Mouse (Mus musculus) limb, embryonic 10.5 days (tissue): ENCODE data around the gene Nr6a1. TPM values are rescaled to one million over a fixed set of nuclear protein-coding genes. Genes with fewer than 3 reads are reported as not detected.

Source experiments
- DNase-seq: peaks from one replicate; pipeline ENCODE4 v3.0.0-alpha.2; 2017; ENCODE audit warnings: low spot score
- H3K27ac ChIP-seq: fragments of 300-500 bp; sonication (generic); 2 replicates; pipeline ENCODE4 v1.5.1; 2016; ENCODE audit warnings: mild to moderate bottlenecking
- H3K27me3 ChIP-seq: fragments of 300-500 bp; sonication (generic); 2 replicates; pipeline ENCODE4 v1.6.1; 2016; ENCODE audit warnings: low read depth, mild to moderate bottlenecking; ENCODE audit not compliant: poor library complexity, severe bottlenecking
- H3K36me3 ChIP-seq: fragments of 300-500 bp; sonication (generic); 2 replicates; pipeline ENCODE4 v1.6.1; 2016; ENCODE audit warnings: mild to moderate bottlenecking, moderate library complexity
- H3K4me1 ChIP-seq: fragments of 300-500 bp; sonication (generic); 2 replicates; pipeline ENCODE4 v1.6.1; 2016
- H3K4me3 ChIP-seq: fragments of 300-500 bp; sonication (generic); 2 replicates; pipeline ENCODE4 v1.5.1; 2016; ENCODE audit warnings: mild to moderate bottlenecking, moderate library complexity
- H3K9me3 ChIP-seq: fragments of 300-500 bp; sonication (generic); replicated peaks from 2 replicates; pipeline ENCODE4 v1.6.1; 2016; ENCODE audit warnings: mild to moderate bottlenecking
- WGBS: fragments of 180-500 bp; shearing (Covaris S2); methylation state at CpG from one replicate; pipeline ENCODE4 v1.1.7; 2016; 5-methylcytosine and 5-hydroxymethylcytosine counted together
- polyA plus RNA-seq: library from polyadenylated mRNA; unstranded; fragments of >200 nt; fragmentation: Nextera tagmentation; extraction: Ambion mirVana; gene quantifications from 2 replicates; pipeline ENCODE4 v1.2.1, GENCODE M21; 2016

Nr6a1 gene
- polyA plus RNA-seq, 1 experiment from 2014 or later: 1.9 TPM

- H3K27me3 ChIP-seq: no peaks in the 10 kb centered on the region
- no peaks in the 10 kb centered on the region for H3K36me3 ChIP-seq
- 90% methylated on average over 7 of the region's 7 CpGs for whole genome bisulfite sequencing
- no peak overlapping the region for H3K27ac ChIP-seq
- no peak for DNase-seq
- no peaks in the 10 kb centered on the region for H3K9me3 ChIP-seq
- H3K4me3 ChIP-seq: no peak overlapping the region
- peaks cover 9% of the 10 kb centered on the region; the same call in 1 of the 2 replicates for H3K4me1 ChIP-seq
Observed at GRCm38 (mm10) chr2:38950281-38950719, 22.8 kb upstream of the Nr6a1 start.

- Histone ChIP-seq H3K4me1 (peaks cover 6% of the 10 kb centered on the region; the same call in 1 of the 2 replicates), H3K36me3 (no peaks in the 10 kb centered on the region), H3K9me3 (no peaks in the 10 kb centered on the region), H3K27me3 (no peaks in the 10 kb centered on the region), H3K27ac (0 out of 2 replicates have a peak overlapping the region, but pooled peaks have one; percentile 44), H3K4me3 (no peak overlapping the region)
- no peak for DNase-seq
- 72% methylated on average over 7 of the region's 7 CpGs for WGBS
Observed at GRCm38 (mm10) chr2:38947566-38947965, 20.1 kb upstream of the Nr6a1 start.

- Histone ChIP-seq H3K36me3 (no peaks in the 10 kb centered on the region), H3K9me3 (no peaks in the 10 kb centered on the region), H3K27ac (no peak overlapping the region), H3K4me3 (no peak overlapping the region), H3K4me1 (peaks cover 6% of the 10 kb centered on the region; the same call in 1 of the 2 replicates), H3K27me3 (no peaks in the 10 kb centered on the region)
- no peak for DNase-seq
- 73% methylated on average over 3 of the region's 3 CpGs for WGBS
Observed at GRCm38 (mm10) chr2:38944460-38945161, 17.1 kb upstream of the Nr6a1 start.

- WGBS: 50% methylated on average over 2 of the region's 2 CpGs
- Histone ChIP-seq H3K27me3 (no peaks in the 10 kb centered on the region), H3K27ac (no peak overlapping the region), H3K36me3 (no peaks in the 10 kb centered on the region), H3K9me3 (no peaks in the 10 kb centered on the region), H3K4me1 (peaks cover 6% of the 10 kb centered on the region; the same call in 1 of the 2 replicates), H3K4me3 (no peak overlapping the region)
- DNase-seq: no peak
Observed at GRCm38 (mm10) chr2:38943977-38944376, 16.5 kb upstream of the Nr6a1 start.

- DNase-seq: no peak
- peaks cover 6% of the 10 kb centered on the region; the same call in 1 of the 2 replicates for H3K4me1 ChIP-seq
- no peaks in the 10 kb centered on the region for H3K27me3 ChIP-seq
- no peaks in the 10 kb centered on the region for H3K36me3 ChIP-seq
- no peak overlapping the region for H3K4me3 ChIP-seq
- H3K9me3 ChIP-seq: no peaks in the 10 kb centered on the region
- 92% methylated on average over 5 of the region's 5 CpGs for WGBS
- H3K27ac ChIP-seq: no peak overlapping the region
Observed at GRCm38 (mm10) chr2:38943161-38943560, 15.7 kb upstream of the Nr6a1 start.

GRCm38 (mm10) chr2:38941898-38942297, 14.4 kb upstream of the Nr6a1 start:
- H3K36me3 ChIP-seq: no peaks in the 10 kb centered on the region
- 86% methylated on average over 2 of the region's 2 CpGs for WGBS
- no peak overlapping the region for H3K4me3 ChIP-seq
- H3K9me3 ChIP-seq: no peaks in the 10 kb centered on the region
- no peaks in the 10 kb centered on the region for H3K27me3 ChIP-seq
- H3K4me1 ChIP-seq: no peaks in the 10 kb centered on the region
- H3K27ac ChIP-seq: no peak overlapping the region
- no peak for DNase-seq

- WGBS: 89% methylated on average over 14 of the region's 14 CpGs
- Histone ChIP-seq H3K9me3 (no peaks in the 10 kb centered on the region), H3K4me3 (no peak overlapping the region), H3K36me3 (no peaks in the 10 kb centered on the region), H3K27me3 (no peaks in the 10 kb centered on the region), H3K4me1 (no peaks in the 10 kb centered on the region), H3K27ac (no peak overlapping the region)
- no peak for DNase-seq
Observed at GRCm38 (mm10) chr2:38941426-38941825, 13.9 kb upstream of the Nr6a1 start.

GRCm38 (mm10) chr2:38939047-38939446, 11.6 kb upstream of the Nr6a1 start:
- H3K27me3 ChIP-seq: no peaks in the 10 kb centered on the region
- WGBS: 64% methylated on average over 2 of the region's 2 CpGs
- H3K9me3 ChIP-seq: no peaks in the 10 kb centered on the region
- no peak overlapping the region for H3K4me3 ChIP-seq
- H3K4me1 ChIP-seq: peaks cover 13% of the 10 kb centered on the region
- H3K27ac ChIP-seq: no peak overlapping the region
- no peaks in the 10 kb centered on the region for H3K36me3 ChIP-seq
- peak; percentile 15 for DNase-seq

GRCm38 (mm10) chr2:38938007-38938406, 10.5 kb upstream of the Nr6a1 start:
- WGBS: 91% methylated on average over 1 of the region's 1 CpGs
- Histone ChIP-seq H3K27ac (no peak overlapping the region), H3K4me1 (peaks cover 20% of the 10 kb centered on the region), H3K27me3 (no peaks in the 10 kb centered on the region), H3K4me3 (no peak overlapping the region), H3K9me3 (no peaks in the 10 kb centered on the region), H3K36me3 (no peaks in the 10 kb centered on the region)
- DNase-seq: peak; percentile 21

- H3K27me3 ChIP-seq: no peaks in the 10 kb centered on the region
- H3K4me3 ChIP-seq: no peak overlapping the region
- 81% methylated on average over 3 of the region's 3 CpGs for WGBS
- no peaks in the 10 kb centered on the region for H3K36me3 ChIP-seq
- H3K4me1 ChIP-seq: peaks cover 20% of the 10 kb centered on the region
- no peaks in the 10 kb centered on the region for H3K9me3 ChIP-seq
- no peak for DNase-seq
- no peak overlapping the region for H3K27ac ChIP-seq
Observed at GRCm38 (mm10) chr2:38937396-38937795, 9.9 kb upstream of the Nr6a1 start.

- 83% methylated on average over 9 of the region's 9 CpGs for WGBS
Observed at GRCm38 (mm10) chr2:38936721-38937378, 9.4 kb upstream of the Nr6a1 start.

GRCm38 (mm10) chr2:38934936-38935335, 7.4 kb upstream of the Nr6a1 start:
- H3K27me3 ChIP-seq: peaks cover 19% of the 10 kb centered on the region
- H3K4me3 ChIP-seq: no peak overlapping the region
- H3K27ac ChIP-seq: peak overlapping the region; percentile 83
- peak; percentile 41 for DNase-seq
- 31% methylated on average over 5 of the region's 5 CpGs for WGBS
- H3K9me3 ChIP-seq: no peaks in the 10 kb centered on the region
- H3K36me3 ChIP-seq: no peaks in the 10 kb centered on the region
- H3K4me1 ChIP-seq: peaks cover 36% of the 10 kb centered on the region

More at GRCm38 (mm10) chr2:38936721-38937378, 9.4 kb upstream of the Nr6a1 start:
- peak; percentile 21 for DNase-seq
- H3K27ac ChIP-seq: no peak overlapping the region
- peaks cover 25% of the 10 kb centered on the region for H3K4me1 ChIP-seq
- H3K36me3 ChIP-seq: no peaks in the 10 kb centered on the region
- no peaks in the 10 kb centered on the region for H3K9me3 ChIP-seq
- no peak overlapping the region for H3K4me3 ChIP-seq
- H3K27me3 ChIP-seq: 0 out of 2 replicates have a peak, but pooled peaks cover 4% of the 10 kb centered on the region

- Histone ChIP-seq H3K4me1 (peaks cover 36% of the 10 kb centered on the region), H3K36me3 (no peaks in the 10 kb centered on the region), H3K27ac (peak overlapping the region; percentile 83), H3K27me3 (peaks cover 19% of the 10 kb centered on the region), H3K4me3 (0 out of 2 replicates have a peak overlapping the region, but pooled peaks have one; percentile 7), H3K9me3 (no peaks in the 10 kb centered on the region)
- 32% methylated on average over 2 of the region's 2 CpGs for WGBS
- DNase-seq: peak; percentile 34
Observed at GRCm38 (mm10) chr2:38933931-38934330, 6.4 kb upstream of the Nr6a1 start.
